Mouse (Mus musculus) left cerebral cortex, adult 2 months (tissue): ENCODE data around the gene Slc30a1. TPM values are rescaled to one million over a fixed set of nuclear protein-coding genes. Genes with fewer than 3 reads are reported as not detected.
A peak's percentile ranks its signal among the peaks of the same experiment; 100 is the strongest.

Experiments used
- DNase-seq, 2 experiments: peaks; one replicate each; pipeline ENCODE4 v3.0.0; 2021 to 2022; ENCODE audit warnings: low spot score in 2 of 2, mixed read lengths in 1 of 2; ENCODE audit errors: extremely low spot score in 1 of 2
- H3K27ac ChIP-seq: fragments of 200-600 bp; 2 replicates; pipeline ENCODE4 v1.8.1; 2022
- H3K4me3 ChIP-seq: fragments of 200-600 bp; 2 replicates; pipeline ENCODE4 v1.8.1; 2022
- CTCF ChIP-seq: fragments of 200-600 bp; IDR thresholded peaks from 2 replicates; pipeline ENCODE4 v1.8.1; 2022; ENCODE audit warnings: antibody characterized with exemption, mild to moderate bottlenecking, moderate library complexity
- intact Hi-C: fragments of 180-260 bp; cut with DNase I; formaldehyde crosslinking; loops from one replicate; pipeline ENCODE4 v1.15.1; 2025
- long read RNA-seq, 2 experiments: library from polyadenylated mRNA; stranded (forward); transcript quantifications; one replicate each; pipeline ENCODE4 v2.0.0; 2021; ENCODE audit warnings: borderline mapping rate in 2 of 2
- total RNA-seq, 2 experiments: library from RNA; stranded (reverse); gene quantifications; 2 replicates each; pipeline ENCODE4 v1.2.3; 2021

Gene Slc30a1
- 10 to 100 TPM; 33.3 to 36.3 TPM for total RNA-seq
- long read RNA-seq, experiment 1, full-length matches to known transcripts: 12 of 15 reads
- long read RNA-seq, experiment 1, partial matches to known transcripts: 0 of 15 reads
- long read RNA-seq, experiment 1, other reads (novel, unspliced or antisense): 3 of 15 reads
- long read RNA-seq, experiment 2, full-length matches to known transcripts: 8 of 8 reads
- long read RNA-seq, experiment 2, partial matches to known transcripts: 0 of 8 reads
- long read RNA-seq, experiment 2, other reads (novel, unspliced or antisense): 0 of 8 reads

DNA sequence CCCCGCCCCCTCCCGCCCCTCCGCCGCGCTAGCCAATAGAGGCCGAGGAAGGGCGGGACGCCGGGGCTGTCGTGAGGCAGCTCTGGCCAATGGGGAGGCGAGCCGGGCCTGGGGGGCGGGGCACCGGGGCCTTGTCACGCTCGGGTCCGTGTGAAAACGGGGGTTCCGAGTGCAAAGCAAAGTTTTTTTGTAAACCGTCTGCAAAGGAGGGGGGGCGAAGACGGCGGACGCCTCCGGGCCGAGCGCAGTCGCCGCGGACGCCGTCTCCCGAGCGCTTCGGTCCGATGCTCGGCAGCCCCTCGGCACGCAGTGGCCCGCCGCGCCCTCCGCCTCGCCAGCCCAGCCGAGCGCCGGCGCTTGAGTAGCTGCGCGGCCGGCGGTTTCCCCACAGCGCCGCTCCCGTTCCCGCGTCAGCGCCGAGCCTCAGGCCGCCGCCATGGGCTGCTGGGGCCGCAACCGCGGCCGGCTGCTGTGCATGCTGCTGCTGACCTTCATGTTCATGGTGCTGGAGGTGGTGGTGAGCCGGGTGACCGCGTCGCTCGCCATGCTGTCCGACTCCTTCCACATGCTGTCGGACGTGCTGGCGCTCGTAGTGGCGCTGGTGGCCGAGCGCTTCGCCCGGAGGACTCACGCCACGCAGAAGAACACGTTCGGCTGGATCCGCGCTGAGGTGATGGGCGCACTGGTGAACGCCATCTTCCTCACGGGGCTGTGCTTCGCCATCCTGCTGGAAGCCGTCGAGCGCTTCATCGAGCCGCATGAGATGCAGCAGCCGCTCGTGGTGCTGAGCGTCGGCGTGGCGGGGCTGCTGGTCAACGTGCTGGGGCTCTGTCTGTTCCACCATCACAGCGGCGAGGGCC, at the start of gene Slc30a1:
Gene Slc30a1 (plus strand): TSS at position 197 of the 860 bp plus-strand sequence.
- intact Hi-C loops: loop anchor here (1.0 to 10.0 kb wide), 4 partner anchors 46 to 332 kb away; partner anchors contain the start of genes Dtl, Ints7 and Lpgat1
- no peak for TF ChIP-seq CTCF
- Histone ChIP-seq H3K4me3 (peak within 1 kb of the TSS; percentile 96), H3K27ac (peak within 1 kb of the TSS; percentile 96)
- peak; percentile 99 for DNase-seq

DNA sequence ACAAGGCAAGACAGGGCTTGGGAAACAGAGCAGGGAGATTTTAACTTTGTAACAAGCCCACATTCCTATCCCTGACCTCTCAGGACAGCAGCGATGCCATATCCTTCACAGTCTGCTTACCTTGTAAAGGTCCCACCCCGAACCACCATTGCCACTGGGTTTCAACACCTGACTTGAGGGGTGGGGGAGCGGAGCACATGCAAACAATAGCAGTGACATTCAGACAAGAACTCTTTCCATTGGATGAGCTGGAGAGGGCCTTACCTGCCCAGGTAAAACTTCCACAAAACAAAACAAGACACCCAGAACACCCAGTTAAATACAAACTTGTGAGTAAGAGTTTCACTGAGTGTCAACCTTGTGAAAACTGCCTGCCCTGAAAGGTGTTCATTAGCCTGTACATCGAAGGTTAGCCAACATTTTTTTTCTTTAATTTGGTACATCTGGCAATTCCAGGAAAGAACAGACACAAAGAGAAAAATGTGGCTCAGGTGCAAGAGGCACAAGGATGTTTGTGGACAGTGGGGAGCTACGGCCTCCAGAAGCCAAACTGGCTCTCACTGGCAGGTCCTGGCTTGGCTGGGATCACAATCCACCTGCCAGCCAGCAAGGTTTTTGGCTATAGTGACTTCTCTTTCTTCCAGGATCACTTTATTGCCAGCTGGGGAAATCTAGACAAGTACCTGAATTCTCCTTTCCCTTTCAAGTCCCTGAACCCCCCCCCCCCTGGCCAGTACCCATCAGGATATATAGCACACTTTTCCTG, 49.5 kb upstream of the Slc30a1 start:
- no peak for DNase-seq
- TF ChIP-seq CTCF: no peak
- H3K27ac ChIP-seq: no peak overlapping the region
- no peak overlapping the region for H3K4me3 ChIP-seq
- intact Hi-C loops: no loop called here

DNA sequence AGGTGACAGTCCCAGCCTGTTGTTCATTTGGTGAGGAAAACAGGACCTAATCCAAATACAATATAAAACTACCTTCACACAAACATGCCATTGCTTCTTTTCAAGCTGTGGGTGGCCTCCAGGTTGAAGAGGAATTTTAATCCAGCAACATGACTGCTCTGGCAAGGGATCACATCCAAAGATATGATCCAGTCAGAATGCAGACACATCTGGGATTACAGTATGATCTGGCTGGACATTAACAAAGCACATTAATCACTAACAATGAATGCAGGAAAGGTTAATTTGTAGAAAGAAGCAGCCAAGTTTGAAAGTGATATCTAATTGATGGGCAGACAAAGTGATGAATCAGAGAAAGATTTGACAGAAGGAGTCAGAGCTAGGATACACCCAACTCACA, 48.4 kb upstream of the Slc30a1 start:
- H3K4me3 ChIP-seq: no peak overlapping the region

DNA sequence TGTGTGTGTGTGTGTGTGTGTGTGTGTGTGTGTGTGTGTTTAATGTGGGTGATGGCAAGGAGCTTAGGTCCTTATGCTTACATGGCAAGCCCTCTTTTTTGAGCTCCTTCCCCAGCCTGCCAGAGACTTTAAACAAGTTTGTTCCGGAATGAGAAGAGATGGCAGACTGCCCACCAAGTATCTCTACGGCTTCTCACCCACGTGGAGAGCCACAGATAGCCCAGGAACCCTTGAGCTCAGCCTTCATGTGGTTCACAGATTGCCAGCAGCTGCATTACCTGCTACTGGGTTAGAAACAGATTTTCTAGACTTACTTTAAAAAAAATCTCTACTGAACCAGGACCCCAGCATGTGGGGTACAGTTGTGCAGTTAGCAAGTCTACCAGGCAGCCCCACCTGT, 46.7 kb upstream of the Slc30a1 start:
- TF ChIP-seq CTCF: no peak
- Histone ChIP-seq H3K27ac (no peak overlapping the region), H3K4me3 (no peak overlapping the region)
- intact Hi-C loops: no loop called here
- DNase-seq: peak in 1 of 2 experiments; percentile 28

More for the DNA sequence above, 48.4 kb upstream of the Slc30a1 start:
- no peak for DNase-seq
- intact Hi-C loops: no loop called here
- TF ChIP-seq CTCF: no peak
- no peak overlapping the region for H3K27ac ChIP-seq

DNA sequence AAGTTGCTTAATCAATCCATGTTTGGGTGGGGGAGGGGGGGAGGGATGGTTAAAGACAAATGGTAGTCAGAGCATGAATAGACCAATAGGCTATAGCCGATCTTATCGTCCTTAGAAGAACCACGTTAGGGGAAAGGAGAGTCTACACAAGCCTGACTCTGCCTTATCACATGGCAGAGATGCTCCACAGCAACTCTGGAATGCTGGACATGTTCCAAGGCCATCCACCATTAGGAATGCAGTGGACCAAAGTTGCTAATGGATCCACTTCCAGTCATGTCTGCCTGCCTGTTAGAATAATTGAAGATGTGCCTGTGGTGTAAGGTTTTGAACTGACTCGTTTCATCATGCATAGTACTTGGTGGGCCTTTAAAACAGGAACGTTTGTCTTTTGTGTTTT, 45.3 kb upstream of the Slc30a1 start:
- no peak overlapping the region for H3K27ac ChIP-seq
- no peak for DNase-seq
- intact Hi-C loops: no loop called here
- no peak overlapping the region for H3K4me3 ChIP-seq
- TF ChIP-seq CTCF: no peak

DNA sequence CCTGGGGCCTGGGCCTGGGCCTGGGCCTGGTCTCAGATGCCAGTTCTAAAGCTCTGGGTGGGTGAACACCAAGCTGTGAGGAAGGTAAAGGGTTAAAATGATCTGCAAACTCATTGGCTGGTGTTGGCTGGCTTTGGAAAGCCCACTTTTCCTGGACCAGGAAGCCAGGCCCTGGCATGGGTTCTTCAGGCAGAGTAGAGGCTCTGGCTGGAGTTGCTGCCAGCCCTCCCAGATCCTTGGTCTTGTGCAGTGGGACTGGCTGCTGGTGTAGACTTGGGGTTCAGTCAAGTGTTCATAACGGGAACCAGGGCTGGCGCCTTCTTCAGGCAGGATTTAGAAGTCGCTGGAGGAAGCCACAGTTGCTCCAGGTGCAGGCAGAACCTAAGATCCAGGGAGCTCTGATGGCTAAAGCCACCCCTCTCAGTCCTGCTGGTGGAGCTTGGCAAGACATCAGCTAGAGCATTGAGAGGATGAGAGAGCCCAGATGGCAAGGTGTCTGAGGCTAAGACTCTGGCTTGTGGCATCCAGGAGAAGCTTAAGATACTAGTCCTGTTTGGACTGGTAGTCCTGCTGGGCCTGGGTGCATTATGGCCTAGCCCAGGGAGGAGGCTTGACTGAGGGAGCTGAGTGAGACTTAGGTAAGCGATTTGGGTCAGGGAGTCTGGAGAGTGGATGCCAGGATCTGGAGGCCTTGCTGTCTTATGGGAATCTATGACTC, 42.6 kb upstream of the Slc30a1 start:
- no peak for DNase-seq
- no peak for TF ChIP-seq CTCF
- H3K27ac ChIP-seq: no peak overlapping the region
- intact Hi-C loops: no loop called here
- no peak overlapping the region for H3K4me3 ChIP-seq

DNA sequence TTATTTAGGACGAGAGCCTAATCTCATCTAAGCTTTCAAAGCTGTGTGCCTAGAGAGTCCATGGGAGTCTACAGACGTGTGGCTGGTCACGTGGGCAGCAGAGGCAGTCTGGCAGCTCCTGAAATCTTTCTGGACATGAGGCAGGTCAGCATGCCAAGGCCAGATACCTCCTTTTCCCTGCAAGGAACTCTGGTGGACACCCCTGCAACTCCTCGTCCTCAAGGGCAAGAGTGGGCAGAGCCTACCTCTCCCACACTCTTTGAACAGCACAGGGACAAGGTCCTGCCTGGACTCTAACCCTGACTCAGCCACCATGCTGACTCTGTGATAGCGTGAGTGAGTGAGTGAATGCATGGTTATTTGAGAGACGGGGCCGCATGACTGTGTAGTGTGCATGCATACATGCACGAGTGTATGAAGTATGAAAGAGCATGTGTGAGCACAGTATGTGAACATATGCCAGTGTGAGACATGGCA, 42.0 kb upstream of the Slc30a1 start:
- Histone ChIP-seq H3K27ac (no peak overlapping the region), H3K4me3 (no peak overlapping the region)
- DNase-seq: no peak
- intact Hi-C loops: no loop called here
- TF ChIP-seq CTCF: no peak

DNA sequence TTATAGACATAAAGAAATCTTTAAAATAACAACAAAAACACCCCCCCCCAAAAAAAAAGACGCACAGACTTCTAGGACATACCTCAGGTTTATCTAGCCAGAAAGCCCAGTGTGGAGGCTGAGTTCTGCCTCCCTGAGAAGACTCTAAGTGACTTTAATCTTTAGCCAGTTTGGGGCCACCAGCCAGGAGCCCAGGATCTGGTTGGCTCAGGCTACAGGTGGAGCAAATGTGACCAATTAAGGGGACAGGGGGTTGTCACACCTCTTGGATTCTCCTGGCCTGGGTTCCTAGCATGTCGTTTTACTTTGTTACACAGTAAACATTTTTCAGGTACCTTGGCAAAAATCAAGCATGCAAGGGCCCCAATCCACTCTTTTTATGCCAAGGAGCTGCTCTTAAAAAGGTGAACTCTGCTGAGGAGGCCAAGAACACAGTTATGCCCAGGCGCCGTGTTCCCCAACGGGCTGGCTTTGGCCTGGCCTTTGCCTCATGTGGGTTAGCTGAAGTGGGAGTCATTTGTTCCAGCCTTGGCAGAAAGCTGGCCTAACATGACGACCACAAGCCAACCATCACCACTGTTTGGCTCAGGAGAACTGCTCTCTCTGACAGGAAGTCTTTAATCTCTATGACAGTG, 34.4 kb upstream of the Slc30a1 start:
- no peak overlapping the region for H3K27ac ChIP-seq
- no peak for DNase-seq
- no peak for TF ChIP-seq CTCF
- intact Hi-C loops: no loop called here
- H3K4me3 ChIP-seq: no peak overlapping the region

DNA sequence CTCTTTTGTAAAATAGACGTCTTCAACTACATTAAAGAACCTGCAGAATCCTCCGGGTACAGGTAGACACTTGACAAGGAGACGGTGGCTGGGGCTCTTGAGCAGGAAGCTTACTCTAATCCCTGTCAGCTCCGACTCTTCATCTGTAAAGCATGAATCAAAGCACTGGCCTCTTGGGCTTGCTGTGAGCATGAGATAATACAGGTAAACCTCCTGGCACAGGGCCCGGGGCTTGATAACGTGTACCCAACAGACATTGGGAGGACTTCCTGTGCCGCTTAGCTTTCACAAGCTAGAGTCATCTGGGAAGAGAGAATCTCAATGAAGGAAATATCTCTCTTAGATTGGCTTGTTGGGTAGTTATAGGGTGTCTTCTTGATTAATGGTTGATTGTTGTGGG, 31.6 kb upstream of the Slc30a1 start:
- intact Hi-C loops: no loop called here
- no peak for DNase-seq

DNA sequence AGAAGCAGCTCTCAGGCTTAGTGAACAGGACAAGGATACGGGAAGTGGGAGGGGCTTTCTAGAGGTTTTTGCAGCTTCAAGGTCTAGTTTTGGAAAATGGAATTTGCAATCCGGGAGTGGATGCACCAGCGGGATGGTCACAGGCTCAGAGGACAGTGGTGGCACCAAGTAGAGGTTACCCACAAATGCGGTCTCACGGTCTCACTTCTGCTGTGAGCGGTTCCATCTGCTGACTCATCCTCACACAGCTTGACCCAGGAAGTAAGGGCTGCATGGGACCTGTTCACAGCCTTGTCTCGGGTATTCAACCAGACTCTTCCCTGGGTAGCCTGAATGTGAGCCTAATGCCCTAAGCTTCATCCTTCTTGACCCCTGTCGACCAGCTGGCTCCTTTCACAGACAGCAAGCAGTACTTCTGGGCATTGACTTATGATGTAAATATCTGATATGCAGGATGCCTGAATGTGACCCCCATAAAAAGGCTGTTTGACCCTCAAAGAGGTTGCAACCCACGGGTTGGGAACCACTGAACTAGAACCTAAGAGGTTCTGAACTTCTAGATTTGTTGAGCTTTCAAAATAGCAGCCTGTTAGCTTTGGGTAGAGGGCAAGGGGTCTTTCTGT, 30.8 kb upstream of the Slc30a1 start:
- TF ChIP-seq CTCF: no peak
- no peak for DNase-seq
- H3K4me3 ChIP-seq: no peak overlapping the region
- intact Hi-C loops: no loop called here
- no peak overlapping the region for H3K27ac ChIP-seq

More for the DNA sequence above, 31.6 kb upstream of the Slc30a1 start:
- H3K27ac ChIP-seq: no peak overlapping the region
- no peak overlapping the region for H3K4me3 ChIP-seq
- no peak for TF ChIP-seq CTCF

DNA sequence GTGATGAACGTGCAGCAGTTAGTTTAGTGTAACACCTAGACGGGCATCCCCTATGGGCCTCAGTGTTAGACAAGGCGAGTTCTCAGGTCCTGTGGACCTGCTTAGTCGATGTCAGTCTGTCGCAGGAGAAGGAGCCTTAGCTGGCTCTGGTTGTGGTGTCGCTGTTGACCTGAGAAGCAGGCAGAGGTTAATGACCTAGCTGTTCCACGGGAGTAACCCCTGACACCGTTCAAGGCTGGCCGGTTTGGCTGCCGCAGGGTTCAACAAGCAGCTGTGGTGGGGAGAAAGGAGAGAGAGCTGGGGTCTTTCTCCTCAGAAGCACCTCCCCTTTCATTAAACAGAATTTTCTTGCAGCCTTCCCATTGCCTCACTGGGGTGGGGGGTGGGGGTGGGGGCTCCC, 28.9 kb upstream of the Slc30a1 start:
- no peak for TF ChIP-seq CTCF
- intact Hi-C loops: no loop called here
- no peak for DNase-seq

More for the DNA sequence above, 28.9 kb upstream of the Slc30a1 start:
- H3K4me3 ChIP-seq: no peak overlapping the region
- H3K27ac ChIP-seq: no peak overlapping the region
